Mouse (Mus musculus) midbrain, embryonic 12.5 days (tissue): ENCODE data around the gene Astn1. TPM values are rescaled to one million over a fixed set of nuclear protein-coding genes. Genes with fewer than 3 reads are reported as not detected.

Experiments used
- ATAC-seq: fragments of 200-750 bp; cut with Nextera tagmentation; 2 replicates; pipeline ENCODE4 v1.8.0; 2017; ENCODE audit warnings: low read depth, moderate TSS enrichment, moderate library complexity; ENCODE audit not compliant: low FRiP score
- H3K27ac ChIP-seq: fragments of 300-500 bp; sonication (generic); replicated peaks from 2 replicates; pipeline ENCODE4 v1.5.1; 2016; ENCODE audit warnings: mild to moderate bottlenecking
- H3K27me3 ChIP-seq: fragments of 300-500 bp; sonication (generic); 2 replicates; pipeline ENCODE4 v1.6.1; 2016; ENCODE audit warnings: mild to moderate bottlenecking
- H3K36me3 ChIP-seq: fragments of 300-500 bp; sonication (generic); 2 replicates; pipeline ENCODE4 v1.6.1; 2016
- H3K4me1 ChIP-seq: fragments of 300-500 bp; sonication (generic); 2 replicates; pipeline ENCODE4 v1.6.1; 2016
- H3K4me2 ChIP-seq: fragments of 300-500 bp; sonication (generic); replicated peaks from 2 replicates; pipeline ENCODE4 v1.6.1; 2016; ENCODE audit warnings: mild to moderate bottlenecking, moderate library complexity
- H3K4me3 ChIP-seq: fragments of 300-500 bp; sonication (generic); 2 replicates; pipeline ENCODE4 v1.5.1; 2016; ENCODE audit warnings: mild to moderate bottlenecking
- H3K9ac ChIP-seq: fragments of 300-500 bp; sonication (generic); replicated peaks from 2 replicates; pipeline ENCODE4 v1.6.1; 2016; ENCODE audit warnings: mild to moderate bottlenecking, moderate library complexity
- H3K9me3 ChIP-seq: fragments of 300-500 bp; sonication (generic); 2 replicates; pipeline ENCODE4 v1.6.1; 2016; ENCODE audit warnings: mild to moderate bottlenecking
- WGBS: fragments of 180-500 bp; shearing (Covaris S2); methylation state at CpG from one replicate; pipeline ENCODE4 v1.1.7; 2016; 5-methylcytosine and 5-hydroxymethylcytosine counted together
- polyA plus RNA-seq: library from polyadenylated mRNA; unstranded; fragments of >200 nt; fragmentation: Nextera tagmentation; extraction: Ambion mirVana; gene quantifications from 2 replicates; pipeline ENCODE4 v1.2.1, GENCODE M21; 2016

Gene Astn1
- polyA plus RNA-seq, 1 experiment from 2014 or later: 21.0 TPM

DNA sequence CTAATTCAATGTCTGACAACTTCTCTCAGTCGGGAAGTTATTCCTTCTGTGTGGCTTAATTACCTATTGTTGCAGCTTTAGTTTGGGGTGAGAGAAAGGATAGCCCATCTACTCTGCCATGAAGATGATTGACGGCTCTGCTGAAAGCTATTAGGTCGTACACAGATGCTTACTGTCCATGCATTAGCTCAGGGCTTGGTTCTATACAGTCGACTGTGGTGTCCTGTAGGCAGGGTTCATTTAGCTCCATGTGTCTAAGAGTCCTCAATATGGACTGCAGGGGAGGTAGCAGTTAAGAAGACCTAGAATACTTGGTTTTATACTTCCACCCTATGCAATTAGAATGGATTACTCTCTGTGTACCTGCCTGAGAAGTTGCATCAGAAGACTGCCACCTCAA, 138.1 kb downstream of the Astn1 start:
- WGBS: 69% methylated on average over 4 of the region's 4 CpGs

DNA sequence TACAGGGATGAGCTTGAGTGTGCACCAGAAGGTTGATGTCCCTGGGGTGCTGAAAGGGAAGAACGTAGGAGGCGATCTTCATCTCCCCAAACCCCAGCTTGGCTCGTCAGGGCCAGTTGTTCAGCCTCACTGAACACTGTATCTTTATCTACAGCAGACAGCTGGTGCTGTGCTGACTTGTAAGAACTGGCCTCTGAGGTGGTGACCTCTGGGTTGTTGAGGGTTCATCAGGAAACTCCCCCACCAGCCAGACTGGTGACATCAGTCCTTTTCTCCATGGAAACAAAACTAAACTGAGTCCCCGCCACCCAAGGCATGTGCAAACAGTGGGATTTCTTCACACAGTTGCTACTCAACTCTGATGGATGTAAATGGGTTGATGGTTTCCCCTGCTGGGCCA, 138.9 kb downstream of the Astn1 start:
- WGBS: 46% methylated on average over 4 of the region's 4 CpGs
- no peak overlapping the region for H3K4me3 ChIP-seq
- no peaks in the 10 kb centered on the region for H3K27me3 ChIP-seq
- H3K4me2 ChIP-seq: no peak overlapping the region
- ATAC-seq: no peak
- H3K9me3 ChIP-seq: no peaks in the 10 kb centered on the region
- no peak overlapping the region for H3K27ac ChIP-seq
- H3K9ac ChIP-seq: no peak overlapping the region
- peaks cover 16% of the 10 kb centered on the region for H3K36me3 ChIP-seq
- H3K4me1 ChIP-seq: peaks cover 6% of the 10 kb centered on the region; the same call in 1 of the 2 replicates

More for the DNA sequence above, 138.1 kb downstream of the Astn1 start:
- H3K9me3 ChIP-seq: no peaks in the 10 kb centered on the region
- H3K27me3 ChIP-seq: no peaks in the 10 kb centered on the region
- H3K4me2 ChIP-seq: no peak overlapping the region
- peaks cover 7% of the 10 kb centered on the region for H3K36me3 ChIP-seq
- no peak for ATAC-seq
- H3K4me3 ChIP-seq: no peak overlapping the region
- no peak overlapping the region for H3K27ac ChIP-seq
- peaks cover 6% of the 10 kb centered on the region; the same call in 1 of the 2 replicates for H3K4me1 ChIP-seq
- H3K9ac ChIP-seq: no peak overlapping the region

DNA sequence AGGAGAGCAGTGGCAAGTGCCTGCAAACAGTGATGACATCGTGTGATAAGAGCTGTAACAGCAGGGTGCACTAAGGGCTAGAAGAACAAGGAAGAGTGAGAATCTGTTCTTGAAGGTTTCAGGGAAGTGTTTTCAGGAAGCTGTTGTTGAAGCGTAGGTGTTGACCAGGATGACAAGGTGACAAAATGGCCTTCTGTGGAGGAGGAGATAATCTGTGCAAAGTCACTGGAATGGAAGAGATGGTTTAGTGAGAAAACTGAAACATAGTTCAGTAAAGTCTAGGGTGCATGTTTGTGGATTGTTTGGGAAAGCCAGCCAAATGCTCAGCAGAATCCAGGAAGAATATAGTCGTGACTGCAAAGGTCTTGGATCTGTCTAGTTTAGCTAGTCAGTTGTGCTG, 145.5 kb downstream of the Astn1 start:
- no peak for ATAC-seq
- H3K4me2 ChIP-seq: no peak overlapping the region
- H3K9ac ChIP-seq: no peak overlapping the region
- peaks cover 43% of the 10 kb centered on the region for H3K36me3 ChIP-seq
- H3K27ac ChIP-seq: no peak overlapping the region
- no peak overlapping the region for H3K4me3 ChIP-seq
- 87% methylated on average over 3 of the region's 3 CpGs for WGBS
- no peaks in the 10 kb centered on the region for H3K27me3 ChIP-seq
- H3K4me1 ChIP-seq: no peaks in the 10 kb centered on the region
- H3K9me3 ChIP-seq: no peaks in the 10 kb centered on the region

DNA sequence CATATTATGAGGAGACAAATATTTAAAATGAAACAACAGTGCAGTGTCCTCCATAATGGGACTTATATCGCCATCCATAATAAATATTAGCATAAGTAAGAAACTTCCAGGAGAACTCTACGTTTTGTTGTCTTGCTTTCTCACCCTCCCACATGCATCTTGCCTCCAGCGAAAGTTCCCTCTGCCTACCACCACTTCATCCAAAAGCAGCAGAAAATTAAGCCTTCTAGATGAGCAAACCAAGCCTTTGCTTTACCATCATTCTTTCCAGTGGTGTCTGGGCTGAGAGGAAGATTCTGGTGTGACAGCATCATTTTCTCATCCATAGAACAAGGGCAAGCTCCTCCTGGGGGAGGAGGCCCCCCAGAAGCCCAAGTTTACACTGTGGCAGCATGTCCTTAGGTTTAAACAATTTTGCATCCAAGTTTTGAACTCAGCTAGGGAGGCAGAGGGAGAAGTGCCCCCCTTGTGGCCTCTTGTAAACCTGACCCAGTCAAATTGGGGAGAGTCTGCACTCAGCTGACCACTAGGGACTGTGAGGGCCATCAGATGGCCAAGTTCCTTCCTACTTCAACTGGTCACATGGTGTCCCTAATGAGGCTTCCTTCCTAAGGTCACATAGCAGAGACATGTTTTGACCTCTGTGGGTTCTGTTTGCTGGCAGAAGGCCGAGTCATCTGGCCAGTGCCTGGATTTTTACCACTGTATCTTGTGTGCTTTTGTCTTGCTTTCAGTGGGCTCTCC, 147.2 kb downstream of the Astn1 start:
- no peaks in the 10 kb centered on the region for H3K27me3 ChIP-seq
- H3K9ac ChIP-seq: no peak overlapping the region
- no peak overlapping the region for H3K4me3 ChIP-seq
- no peaks in the 10 kb centered on the region for H3K4me1 ChIP-seq
- no peak overlapping the region for H3K4me2 ChIP-seq
- WGBS: 87% methylated on average over 4 of the region's 4 CpGs
- H3K27ac ChIP-seq: no peak overlapping the region
- H3K36me3 ChIP-seq: peaks cover 55% of the 10 kb centered on the region
- ATAC-seq: no peak
- no peaks in the 10 kb centered on the region for H3K9me3 ChIP-seq

DNA sequence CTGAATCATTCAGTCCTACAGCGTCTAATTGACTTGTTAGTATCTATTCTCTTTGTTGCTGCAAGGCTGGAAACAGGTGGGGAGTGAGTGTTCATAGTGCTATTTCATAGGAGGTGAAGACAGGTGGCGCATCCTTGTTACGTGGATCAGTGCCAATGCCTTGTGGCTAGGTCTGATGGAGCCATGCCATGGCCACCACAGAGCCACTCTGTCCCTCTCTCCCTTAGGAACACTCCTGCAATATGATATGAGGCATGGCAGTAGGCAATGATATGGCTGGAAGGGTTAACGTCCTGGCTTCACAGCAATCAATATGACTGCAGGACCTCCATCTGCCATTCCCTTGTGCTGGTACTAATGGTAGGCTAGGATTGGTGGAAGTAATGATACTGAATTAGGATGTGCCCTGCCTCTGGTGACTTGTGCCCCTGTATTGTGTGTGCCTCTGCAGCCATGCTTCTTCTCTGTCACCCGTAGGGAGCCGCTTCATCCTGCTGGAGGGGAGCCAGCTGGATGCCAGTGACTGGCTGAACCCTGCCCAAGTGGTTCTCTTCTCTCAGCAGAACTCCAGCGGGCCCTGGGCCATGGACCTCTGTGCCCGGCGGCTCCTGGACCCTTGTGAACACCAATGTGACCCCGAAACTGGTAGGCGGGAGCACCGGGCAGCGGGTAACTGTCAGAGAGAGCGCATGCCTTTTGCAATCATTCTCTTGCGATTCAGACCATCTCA, 148.6 kb downstream of the Astn1 start:
- H3K4me2 ChIP-seq: no peak overlapping the region
- H3K27me3 ChIP-seq: no peaks in the 10 kb centered on the region
- H3K9me3 ChIP-seq: no peaks in the 10 kb centered on the region
- ATAC-seq: no peak
- H3K4me3 ChIP-seq: no peak overlapping the region
- H3K36me3 ChIP-seq: peaks cover 51% of the 10 kb centered on the region
- H3K9ac ChIP-seq: no peak overlapping the region
- 95% methylated on average over 15 of the region's 15 CpGs for WGBS
- H3K4me1 ChIP-seq: no peaks in the 10 kb centered on the region
- no peak overlapping the region for H3K27ac ChIP-seq

DNA sequence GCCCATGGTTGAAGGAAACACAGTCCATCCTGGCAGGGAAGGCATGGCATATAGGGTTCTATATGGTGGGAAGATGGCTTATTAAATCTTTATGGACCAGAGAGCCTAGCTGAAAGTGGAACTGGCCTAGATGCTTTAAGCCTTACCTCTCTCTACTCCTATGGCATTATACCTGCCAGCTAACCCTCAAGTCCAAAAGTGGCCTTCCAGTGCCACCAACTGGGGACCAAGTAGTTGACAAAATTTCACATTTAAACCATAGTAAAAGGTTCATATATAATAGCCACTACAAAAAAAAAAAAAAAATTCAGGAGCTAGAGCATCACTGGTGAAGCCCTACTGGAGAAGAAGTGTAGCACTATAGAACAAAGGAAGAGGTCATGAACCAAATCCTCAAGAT, 150.0 kb downstream of the Astn1 start:
- Histone ChIP-seq H3K36me3 (peaks cover 55% of the 10 kb centered on the region), H3K4me3 (no peak overlapping the region), H3K4me2 (no peak overlapping the region), H3K27me3 (no peaks in the 10 kb centered on the region), H3K9ac (no peak overlapping the region), H3K9me3 (no peaks in the 10 kb centered on the region), H3K4me1 (no peaks in the 10 kb centered on the region), H3K27ac (no peak overlapping the region)
- no peak for ATAC-seq

DNA sequence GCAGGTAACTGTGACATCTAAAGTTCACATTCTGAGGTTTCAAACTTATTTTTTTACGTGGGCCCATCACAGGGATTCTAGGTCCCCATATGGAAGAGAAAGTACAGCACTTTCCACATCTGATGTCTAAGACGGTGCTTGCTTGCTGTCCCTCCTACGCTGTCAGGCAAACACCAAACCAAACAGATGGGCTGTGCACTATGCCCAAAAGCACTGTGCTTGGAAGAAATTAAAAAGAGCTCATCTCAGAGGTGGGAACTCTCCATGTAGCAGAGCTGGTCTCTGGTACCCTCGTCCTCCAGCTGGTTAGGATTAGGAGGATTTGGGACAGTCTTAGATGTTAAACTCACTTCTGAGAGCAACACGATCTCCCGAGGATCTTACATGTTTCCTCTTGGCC, 150.6 kb downstream of the Astn1 start:
- Histone ChIP-seq H3K27me3 (no peaks in the 10 kb centered on the region), H3K9ac (no peak overlapping the region), H3K4me1 (no peaks in the 10 kb centered on the region), H3K36me3 (peaks cover 55% of the 10 kb centered on the region), H3K4me3 (no peak overlapping the region), H3K4me2 (no peak overlapping the region), H3K9me3 (no peaks in the 10 kb centered on the region), H3K27ac (no peak overlapping the region)
- whole genome bisulfite sequencing: 74% methylated on average over 6 of the region's 6 CpGs
- ATAC-seq: no peak

DNA sequence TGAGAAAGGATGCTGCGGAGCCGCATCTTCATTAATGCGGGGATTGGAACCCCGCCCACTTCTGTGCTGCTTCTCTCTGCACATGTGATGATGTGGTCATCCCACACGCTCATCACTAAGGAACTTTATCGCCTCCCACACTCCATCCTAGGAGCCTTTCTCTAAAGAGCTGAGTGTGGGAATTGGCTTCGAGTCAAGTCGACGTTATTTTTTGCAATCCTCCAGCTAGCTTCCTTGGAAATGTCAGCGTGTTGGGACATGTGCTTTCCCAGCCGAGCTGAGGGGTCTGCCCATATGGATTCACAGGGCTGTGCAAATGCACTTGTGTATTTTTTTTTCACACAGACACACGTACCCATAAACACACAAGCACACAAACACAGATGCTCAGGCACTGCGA, 151.5 kb downstream of the Astn1 start:
- Histone ChIP-seq H3K36me3 (peaks cover 53% of the 10 kb centered on the region), H3K4me3 (no peak overlapping the region), H3K9me3 (no peaks in the 10 kb centered on the region), H3K4me1 (no peaks in the 10 kb centered on the region), H3K4me2 (no peak overlapping the region), H3K27me3 (no peaks in the 10 kb centered on the region), H3K9ac (no peak overlapping the region), H3K27ac (no peak overlapping the region)
- ATAC-seq: no peak
- WGBS: 93% methylated on average over 13 of the region's 13 CpGs

DNA sequence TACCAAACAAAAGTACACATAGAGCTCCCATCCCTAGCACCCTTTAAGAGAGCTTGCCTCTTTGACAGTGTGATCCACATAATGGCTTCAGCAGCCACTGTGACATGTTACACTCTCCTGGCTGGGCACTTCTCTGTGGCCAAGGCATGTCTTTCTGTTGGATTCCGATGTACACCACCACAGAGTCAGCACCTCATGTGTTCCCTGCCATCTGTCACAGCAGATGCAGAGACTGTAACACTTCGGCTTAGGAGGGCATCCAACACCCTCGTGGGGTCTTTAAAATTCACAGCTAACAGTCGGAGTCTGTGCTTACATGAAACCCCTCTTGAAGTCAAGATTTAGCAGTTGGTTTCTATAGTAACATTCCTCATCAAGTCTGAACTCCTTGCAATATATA, 154.5 kb downstream of the Astn1 start:
- Histone ChIP-seq H3K4me2 (no peak overlapping the region), H3K4me1 (no peaks in the 10 kb centered on the region), H3K36me3 (peaks cover 40% of the 10 kb centered on the region), H3K4me3 (no peak overlapping the region), H3K9ac (no peak overlapping the region), H3K9me3 (no peaks in the 10 kb centered on the region), H3K27me3 (no peaks in the 10 kb centered on the region), H3K27ac (no peak overlapping the region)
- 84% methylated on average over 4 of the region's 4 CpGs for WGBS
- ATAC-seq: no peak

DNA sequence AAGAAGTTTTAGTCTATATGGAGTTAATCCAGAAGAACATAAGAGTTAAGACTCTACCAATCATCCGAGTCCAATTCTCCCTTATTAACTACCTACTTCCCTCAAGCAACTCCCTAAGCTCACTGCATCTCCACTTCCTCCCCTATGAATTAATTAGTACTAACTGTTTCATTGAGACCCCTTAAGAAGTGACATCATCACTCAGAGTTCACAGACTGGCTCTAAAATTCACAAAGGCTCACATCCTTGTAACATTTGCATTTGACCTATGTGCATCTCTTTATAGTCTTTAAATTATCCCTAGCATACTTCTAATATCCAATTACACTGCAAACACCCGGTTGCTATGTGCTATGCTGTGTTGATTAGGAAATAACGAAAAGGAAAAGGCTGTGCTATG, 174.1 kb downstream of the Astn1 start:
- H3K36me3 ChIP-seq: peaks cover 3% of the 10 kb centered on the region; the same call in 1 of the 2 replicates
- WGBS: 44% methylated on average over 3 of the region's 3 CpGs
- peaks cover 9% of the 10 kb centered on the region for H3K4me1 ChIP-seq
- H3K27ac ChIP-seq: no peak overlapping the region
- no peak overlapping the region for H3K4me2 ChIP-seq
- H3K9ac ChIP-seq: no peak overlapping the region
- no peaks in the 10 kb centered on the region for H3K9me3 ChIP-seq
- no peaks in the 10 kb centered on the region for H3K27me3 ChIP-seq
- H3K4me3 ChIP-seq: no peak overlapping the region
- ATAC-seq: no peak

DNA sequence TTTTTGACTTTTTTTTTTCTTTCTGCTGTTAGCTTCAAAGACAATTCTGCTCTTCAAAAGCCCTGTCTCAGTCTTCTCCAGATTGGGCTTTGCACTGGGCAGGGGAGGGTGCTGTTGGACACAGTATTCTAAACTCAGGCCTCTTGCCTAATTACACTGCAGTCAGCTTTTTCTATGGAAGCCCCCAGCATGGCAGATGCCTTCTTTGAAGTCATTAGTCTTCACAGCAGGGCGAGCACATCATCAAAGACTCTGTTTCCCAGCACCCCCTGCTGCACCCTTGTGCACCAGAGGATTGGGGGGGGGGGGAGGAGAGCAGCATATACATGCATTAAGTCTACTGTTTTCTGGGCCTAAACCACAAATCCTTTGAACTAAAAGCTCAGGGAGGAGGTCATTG, 174.8 kb downstream of the Astn1 start:
- H3K9me3 ChIP-seq: no peaks in the 10 kb centered on the region
- H3K27ac ChIP-seq: peak overlapping the region; percentile 52
- H3K4me2 ChIP-seq: no peak overlapping the region
- no peak overlapping the region for H3K9ac ChIP-seq
- H3K4me3 ChIP-seq: no peak overlapping the region
- ATAC-seq: peak; percentile 58
- no peaks in the 10 kb centered on the region for H3K36me3 ChIP-seq
- peaks cover 9% of the 10 kb centered on the region for H3K4me1 ChIP-seq
- 11% methylated on average over 1 of the region's 1 CpGs for whole genome bisulfite sequencing
- H3K27me3 ChIP-seq: no peaks in the 10 kb centered on the region

DNA sequence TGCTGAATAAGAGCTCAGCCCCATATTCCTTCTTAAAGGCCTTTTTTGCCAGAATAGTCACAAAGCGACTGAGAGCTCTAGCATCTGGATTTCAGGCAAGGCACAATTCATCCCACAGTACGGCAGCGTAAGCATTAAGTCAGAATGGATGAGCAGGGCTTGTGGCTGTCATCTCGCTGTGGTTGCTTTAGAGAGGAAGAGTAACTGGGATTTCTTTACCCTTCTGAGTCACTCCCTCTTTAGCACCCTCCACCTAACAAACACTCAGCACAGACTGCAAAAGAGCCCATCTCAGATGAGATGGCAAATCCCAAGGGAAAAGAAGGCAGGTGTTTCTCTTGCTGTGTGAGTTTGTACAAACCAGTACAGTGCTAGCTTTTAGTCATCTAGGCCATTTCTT, 183.0 kb downstream of the Astn1 start:
- 81% methylated on average over 4 of the region's 4 CpGs for WGBS
- ATAC-seq: no peak
- no peak overlapping the region for H3K4me2 ChIP-seq
- no peaks in the 10 kb centered on the region for H3K36me3 ChIP-seq
- H3K27ac ChIP-seq: no peak overlapping the region
- no peak overlapping the region for H3K4me3 ChIP-seq
- H3K4me1 ChIP-seq: peaks cover 28% of the 10 kb centered on the region
- no peak overlapping the region for H3K9ac ChIP-seq
- no peaks in the 10 kb centered on the region for H3K9me3 ChIP-seq
- no peaks in the 10 kb centered on the region for H3K27me3 ChIP-seq
